Mouse (Mus musculus) bone marrow macrophage, adult 2 months (primary cell): ENCODE measurements at regions not wholly inside any gene's neighbourhood (a gene's known extent, or its start where the extent isn't known, plus 50 kb on each side); places are given as distances from the start of the nearest gene placed in this dataset.
A peak's percentile ranks its signal among the peaks of the same experiment; 100 is the strongest.

Source experiments
- H3K27ac ChIP-seq: 2 replicates; pipeline ENCODE4 v1.5.1; 2012; ENCODE audit warnings: low read depth, low read length; ENCODE audit not compliant: insufficient read depth
- H3K4me1 ChIP-seq: 2 replicates; pipeline ENCODE4 v1.6.1; 2012; ENCODE audit warnings: low read length; ENCODE audit not compliant: control insufficient read depth, insufficient read depth
- H3K4me3 ChIP-seq: 2 replicates; pipeline ENCODE4 v1.5.1; 2012; ENCODE audit warnings: mild to moderate bottlenecking, low read length, moderate library complexity; ENCODE audit not compliant: insufficient read depth
- CTCF ChIP-seq: IDR thresholded peaks from 2 replicates; pipeline ENCODE4 v1.5.1; 2012; ENCODE audit warnings: low read depth, mild to moderate bottlenecking, low read length, moderate library complexity
- POLR2A ChIP-seq: IDR thresholded peaks from 2 replicates; pipeline ENCODE4 v1.6.1; 2012; ENCODE audit warnings: mild to moderate bottlenecking, low read depth, low read length, borderline replicate concordance

GRCm38 (mm10) chr5:33548800-33549199 is 80.6 kb downstream of the Fam53a start:
- Histone ChIP-seq H3K4me3 (no peak overlapping the region), H3K27ac (no peak overlapping the region), H3K4me1 (no peaks in the 10 kb centered on the region)
- no peak for TF ChIP-seq POLR2A
- no peak for TF ChIP-seq CTCF

- peak; percentile 60 for TF ChIP-seq CTCF
- no peak for TF ChIP-seq POLR2A
- no peak overlapping the region for H3K4me3 ChIP-seq
- no peak overlapping the region for H3K27ac ChIP-seq
- H3K4me1 ChIP-seq, result no peaks in the 10 kb centered on the region
Measured at GRCm38 (mm10) chr5:33543372-33543771, 86.1 kb downstream of the Fam53a start.

GRCm38 (mm10) chr5:33542643-33543042 is 86.8 kb downstream of the Fam53a start:
- no peak overlapping the region for H3K4me3 ChIP-seq
- H3K4me1 ChIP-seq, result no peaks in the 10 kb centered on the region
- no peak overlapping the region for H3K27ac ChIP-seq
- TF ChIP-seq CTCF (no peak), POLR2A (no peak)

GRCm38 (mm10) chr5:33542000-33542554 is 87.4 kb downstream of the Fam53a start:
- no peak for TF ChIP-seq POLR2A
- no peak; the same call in 1 of the 2 replicates for TF ChIP-seq CTCF
- Histone ChIP-seq H3K4me3 (no peak overlapping the region), H3K4me1 (no peaks in the 10 kb centered on the region), H3K27ac (no peak overlapping the region)

- H3K4me1 ChIP-seq, result no peaks in the 10 kb centered on the region
- TF ChIP-seq POLR2A (no peak), CTCF (no peak)
- H3K4me3 ChIP-seq, result no peak overlapping the region
- no peak overlapping the region for H3K27ac ChIP-seq
Measured at GRCm38 (mm10) chr5:33540259-33540658, 89.2 kb downstream of the Fam53a start.

- TF ChIP-seq CTCF, result no peak
- TF ChIP-seq POLR2A, result no peak
- Histone ChIP-seq H3K4me3 (no peak overlapping the region), H3K27ac (no peak overlapping the region), H3K4me1 (no peaks in the 10 kb centered on the region)
Measured at GRCm38 (mm10) chr5:33537429-33537828, 92.0 kb downstream of the Fam53a start.

GRCm38 (mm10) chr5:33537017-33537416 is 92.4 kb downstream of the Fam53a start:
- TF ChIP-seq CTCF (no peak), POLR2A (no peak)
- H3K4me1 ChIP-seq, result no peaks in the 10 kb centered on the region
- H3K27ac ChIP-seq, result no peak overlapping the region
- H3K4me3 ChIP-seq, result no peak overlapping the region

- no peaks in the 10 kb centered on the region for H3K4me1 ChIP-seq
- H3K4me3 ChIP-seq, result no peak overlapping the region
- H3K27ac ChIP-seq, result no peak overlapping the region
- no peak for TF ChIP-seq POLR2A
- no peak for TF ChIP-seq CTCF
Measured at GRCm38 (mm10) chr5:33536261-33536660, 93.2 kb downstream of the Fam53a start.

- TF ChIP-seq POLR2A, result no peak
- TF ChIP-seq CTCF, result no peak
- no peak overlapping the region for H3K27ac ChIP-seq
- H3K4me3 ChIP-seq, result no peak overlapping the region
- H3K4me1 ChIP-seq, result no peaks in the 10 kb centered on the region
Measured at GRCm38 (mm10) chr5:33535145-33536010, 94.1 kb downstream of the Fam53a start.

- no peaks in the 10 kb centered on the region for H3K4me1 ChIP-seq
- H3K4me3 ChIP-seq, result no peak overlapping the region
- H3K27ac ChIP-seq, result no peak overlapping the region
- no peak for TF ChIP-seq POLR2A
- no peak for TF ChIP-seq CTCF
Measured at GRCm38 (mm10) chr5:33534345-33534744, 95.1 kb downstream of the Fam53a start.
